Mouse (Mus musculus): Measurements from ENCODE around the gene Scn3b.

The Scn3b gene

DNA sequence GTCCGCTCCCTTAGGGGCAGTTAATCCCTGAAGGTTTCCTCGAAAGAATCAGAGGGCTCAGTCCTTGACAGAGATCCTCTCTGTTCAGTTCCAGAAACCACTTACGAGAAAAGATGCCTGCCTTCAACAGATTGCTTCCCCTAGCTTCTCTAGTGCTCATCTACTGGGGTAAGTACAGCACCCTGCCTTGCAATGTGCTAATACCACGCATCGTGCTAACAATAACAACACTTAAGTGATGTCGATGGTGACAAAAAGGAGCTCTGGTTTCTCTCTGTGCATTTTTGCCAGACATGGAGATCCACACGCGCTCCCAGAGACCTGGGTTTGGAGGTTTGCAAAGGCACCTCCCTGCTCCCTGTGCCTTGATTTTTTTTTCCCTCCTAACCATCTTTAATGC lies 863 bp downstream of the Scn3b start:
- no peak for DNase-seq

GRCm38 (mm10) chr9:40271075-40271474 lies 2.1 kb downstream of the Scn3b start:
- DNase-seq, result no peak

DNA sequence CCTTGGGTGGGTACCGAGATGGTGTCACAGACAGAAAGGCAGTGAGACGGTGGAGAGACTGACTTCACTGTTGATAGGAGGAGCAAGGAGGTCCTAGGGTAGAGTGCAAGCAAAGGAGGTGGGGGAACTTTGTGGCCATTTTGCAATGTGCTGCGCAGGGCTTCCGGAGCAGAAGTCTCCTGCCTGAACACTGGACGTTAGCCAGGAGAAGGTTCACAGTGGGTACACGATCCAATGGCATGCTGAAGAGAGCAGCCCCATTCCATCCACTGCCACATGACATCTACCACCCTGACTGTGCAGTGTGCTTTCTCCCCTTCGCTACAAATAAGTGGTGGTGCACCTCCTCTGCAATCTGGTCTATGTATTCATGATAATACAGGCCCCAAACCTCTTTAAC lies 3.8 kb downstream of the Scn3b start:
- no peak for DNase-seq

GRCm38 (mm10) chr9:40275904-40276303 lies 6.9 kb downstream of the Scn3b start:
- DNase-seq, result no peak

DNA sequence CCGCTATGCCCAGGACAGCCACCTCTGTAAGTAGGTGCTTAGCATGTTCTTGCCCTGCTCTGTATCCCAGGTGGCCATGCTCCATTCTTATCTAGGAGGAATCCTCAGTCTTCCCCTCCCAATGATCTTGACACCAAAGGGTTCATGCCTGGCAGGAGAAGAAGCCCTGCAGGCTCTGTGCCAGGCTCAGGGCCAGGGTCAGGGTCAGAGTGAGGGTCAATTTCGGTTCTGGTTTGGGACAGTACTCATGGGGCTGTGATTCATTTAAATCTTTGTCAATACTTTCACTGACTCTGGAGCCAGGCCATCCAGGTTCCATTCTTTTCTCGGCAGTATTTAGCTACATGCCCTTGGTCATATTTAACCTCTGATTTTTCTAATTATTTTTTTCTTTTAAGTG lies 8.7 kb downstream of the Scn3b start:
- no peak for DNase-seq

DNA sequence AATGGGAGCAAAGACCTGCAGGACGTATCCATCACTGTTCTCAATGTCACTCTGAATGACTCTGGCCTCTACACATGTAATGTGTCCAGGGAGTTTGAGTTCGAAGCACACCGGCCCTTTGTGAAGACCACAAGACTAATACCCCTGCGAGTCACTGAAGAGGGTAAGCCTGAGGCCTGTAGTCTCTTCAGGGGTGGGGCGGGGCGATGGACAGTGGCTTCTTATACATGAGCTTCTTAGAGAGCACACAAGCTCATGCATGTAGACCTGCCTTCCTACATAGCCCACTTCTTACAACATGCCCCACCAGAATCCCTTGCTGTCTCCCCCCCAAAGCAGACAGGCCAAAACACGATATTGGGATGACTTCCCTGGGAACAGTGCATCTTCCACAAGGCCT lies 10.4 kb downstream of the Scn3b start:
- DNase-seq, result no peak

- DNase-seq, result no peak
Observed at GRCm38 (mm10) chr9:40282968-40283367, 14.0 kb downstream of the Scn3b start.

DNA sequence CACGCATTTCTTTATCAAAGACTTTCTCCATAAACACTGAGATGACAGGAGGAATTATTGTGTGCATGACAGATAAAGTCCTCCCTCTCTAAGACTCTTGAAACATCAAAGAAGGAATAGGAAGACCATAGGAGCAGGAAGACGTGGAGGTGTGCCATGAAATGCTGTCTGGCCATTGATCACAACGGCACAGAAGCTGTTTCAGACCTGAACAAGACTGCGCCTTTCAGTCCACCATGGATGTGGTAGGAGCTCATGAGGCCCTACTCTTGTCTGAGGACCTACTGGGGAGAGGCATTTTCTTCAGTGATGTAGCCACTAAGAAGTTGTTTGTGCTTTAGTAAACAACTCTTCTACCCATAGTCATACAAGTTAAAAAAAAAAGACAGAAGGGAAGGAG lies 23.5 kb downstream of the Scn3b start:
- no peak for DNase-seq

GRCm38 (mm10) chr9:40293286-40293685 lies 24.3 kb downstream of the Scn3b start:
- DNase-seq, result no peak

- DNase-seq, result no peak
Observed at GRCm38 (mm10) chr9:40293740-40294139, 24.7 kb downstream of the Scn3b start.

- DNase-seq, result no peak
Observed at GRCm38 (mm10) chr9:40294210-40294609, 25.2 kb downstream of the Scn3b start.

- no peak for DNase-seq
Observed at GRCm38 (mm10) chr9:40294866-40295265, 25.8 kb downstream of the Scn3b start.

GRCm38 (mm10) chr9:40296251-40296650 lies 27.2 kb downstream of the Scn3b start:
- no peak for DNase-seq

GRCm38 (mm10) chr9:40297969-40298368 lies 29.0 kb downstream of the Scn3b start:
- DNase-seq, result no peak

DNA sequence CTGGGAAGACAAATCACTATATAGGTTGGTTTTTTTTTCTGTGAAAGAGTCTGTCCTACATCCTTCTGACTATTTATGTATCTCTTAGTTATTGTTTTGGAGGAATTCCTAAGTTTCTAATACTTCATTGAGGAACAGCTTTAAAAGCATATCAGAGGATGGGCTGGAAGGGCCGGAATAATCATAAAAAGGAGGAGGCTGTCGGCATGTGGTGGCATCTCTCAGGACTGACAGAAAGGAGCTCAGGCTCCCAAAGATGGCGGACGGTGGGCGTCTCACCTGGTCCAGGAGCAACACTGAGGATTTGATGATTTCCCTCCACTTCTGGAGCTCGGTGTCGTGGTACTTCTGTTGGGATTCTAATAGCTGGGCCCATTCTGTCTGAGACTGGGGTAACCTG lies 30.3 kb downstream of the Scn3b start:
- no peak for DNase-seq

GRCm38 (mm10) chr9:40300018-40300989 lies 31.3 kb downstream of the Scn3b start:
- no peak for DNase-seq

- DNase-seq, result no peak
Observed at GRCm38 (mm10) chr9:40301475-40301874, 32.5 kb downstream of the Scn3b start.

GRCm38 (mm10) chr9:40302375-40302774 lies 33.4 kb downstream of the Scn3b start:
- no peak for DNase-seq

DNA sequence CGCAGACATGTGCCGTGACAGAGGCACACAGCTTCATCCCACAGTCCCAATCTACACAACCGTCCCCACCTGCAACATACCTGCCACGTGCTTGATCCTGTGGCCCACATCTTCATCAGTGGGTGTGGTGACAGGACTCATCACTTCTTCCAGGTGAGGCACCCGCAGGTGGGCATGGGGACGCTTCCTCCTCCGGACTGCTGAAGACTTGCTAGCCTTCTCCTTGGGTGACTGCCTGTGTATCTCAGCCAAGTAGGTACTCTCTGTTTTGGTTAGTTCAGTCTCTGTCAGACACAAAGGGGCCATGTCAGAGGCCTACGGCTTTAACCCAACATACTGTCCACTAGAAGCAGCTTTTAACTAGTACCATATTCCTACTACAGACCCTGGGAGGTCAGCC lies 35.2 kb downstream of the Scn3b start:
- no peak for DNase-seq

- DNase-seq, result no peak
Observed at GRCm38 (mm10) chr9:40307311-40307710, 38.3 kb downstream of the Scn3b start.

DNA sequence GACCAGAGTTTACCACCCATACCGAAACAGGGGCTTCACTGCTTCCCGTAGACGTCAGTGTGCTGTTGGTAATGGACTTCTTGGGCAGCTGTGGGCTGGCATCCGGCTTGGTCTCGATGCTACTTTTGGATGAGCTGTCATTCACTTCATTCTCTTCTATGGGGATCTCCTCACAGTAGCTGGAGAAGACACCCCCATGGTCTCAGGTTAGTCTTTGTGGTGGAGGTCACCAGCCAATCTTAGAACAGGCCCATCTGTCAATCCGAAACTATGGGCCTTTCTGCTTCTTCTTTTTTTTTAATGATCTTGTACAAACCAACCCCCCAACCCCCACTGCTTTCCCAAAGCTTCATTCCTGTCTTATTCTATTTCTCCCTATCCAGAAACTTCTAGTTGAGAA lies 40.9 kb downstream of the Scn3b start:
- no peak for DNase-seq

GRCm38 (mm10) chr9:40311813-40312212 lies 42.8 kb downstream of the Scn3b start:
- DNase-seq, result no peak

DNA sequence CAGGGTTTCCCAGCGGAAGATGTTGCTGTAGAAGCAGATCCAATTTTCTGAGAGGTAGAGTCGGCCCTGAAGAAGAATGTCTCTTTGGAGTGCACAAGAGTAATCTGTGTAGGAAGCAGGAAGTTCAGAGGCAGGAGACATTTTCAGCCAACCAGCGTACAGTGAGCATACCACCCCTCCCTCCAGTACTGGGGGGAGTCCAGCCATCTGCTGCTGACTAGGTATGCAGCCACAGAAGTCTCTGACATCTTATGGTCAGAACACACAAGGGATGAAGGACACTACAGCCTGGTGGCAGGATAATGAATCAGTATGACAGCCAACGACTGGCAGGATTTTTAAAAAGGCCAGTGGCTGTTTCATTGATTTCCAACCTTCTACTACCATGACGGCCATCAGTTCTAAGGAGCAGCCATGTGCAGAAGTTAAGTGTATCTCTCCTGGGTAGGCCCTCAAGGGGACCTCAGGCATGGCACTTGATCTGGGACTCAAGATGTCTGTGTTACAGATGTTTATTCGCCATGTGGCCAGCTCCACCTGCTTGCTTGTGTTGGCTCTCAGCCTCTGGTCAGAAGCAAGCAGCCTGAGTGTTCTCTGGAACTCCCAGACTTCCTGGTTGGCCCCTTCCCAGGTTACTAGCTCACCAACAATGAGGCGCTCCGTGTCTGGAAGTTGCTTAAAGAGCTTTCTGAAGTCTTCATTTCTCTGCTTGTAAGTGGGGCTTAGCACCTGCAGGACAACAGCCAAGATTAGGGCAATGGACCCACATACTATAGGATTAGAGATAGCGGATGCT lies 48.0 kb downstream of the Scn3b start:
- no peak for DNase-seq

DNA sequence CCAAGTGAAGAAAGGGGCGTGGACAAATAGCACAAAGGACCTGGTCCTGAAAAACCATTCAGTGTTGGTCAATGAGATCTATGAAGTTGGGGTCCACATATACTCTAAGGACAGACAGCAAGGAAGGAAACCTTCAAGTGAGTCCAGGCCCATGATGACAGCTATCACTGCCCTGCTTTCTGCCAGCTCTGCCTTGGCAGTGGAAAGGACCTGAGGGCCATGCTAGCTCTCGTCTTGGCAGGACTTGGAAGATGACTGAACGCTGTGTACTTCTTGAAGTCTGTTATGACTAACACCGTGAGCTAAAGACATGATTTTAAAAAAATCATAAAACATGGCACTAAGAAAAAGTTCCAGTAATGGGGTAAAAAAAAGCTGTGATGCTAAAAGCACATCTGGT lies 48.7 kb downstream of the Scn3b start:
- no peak for DNase-seq
